In the genomic region with DNA sequence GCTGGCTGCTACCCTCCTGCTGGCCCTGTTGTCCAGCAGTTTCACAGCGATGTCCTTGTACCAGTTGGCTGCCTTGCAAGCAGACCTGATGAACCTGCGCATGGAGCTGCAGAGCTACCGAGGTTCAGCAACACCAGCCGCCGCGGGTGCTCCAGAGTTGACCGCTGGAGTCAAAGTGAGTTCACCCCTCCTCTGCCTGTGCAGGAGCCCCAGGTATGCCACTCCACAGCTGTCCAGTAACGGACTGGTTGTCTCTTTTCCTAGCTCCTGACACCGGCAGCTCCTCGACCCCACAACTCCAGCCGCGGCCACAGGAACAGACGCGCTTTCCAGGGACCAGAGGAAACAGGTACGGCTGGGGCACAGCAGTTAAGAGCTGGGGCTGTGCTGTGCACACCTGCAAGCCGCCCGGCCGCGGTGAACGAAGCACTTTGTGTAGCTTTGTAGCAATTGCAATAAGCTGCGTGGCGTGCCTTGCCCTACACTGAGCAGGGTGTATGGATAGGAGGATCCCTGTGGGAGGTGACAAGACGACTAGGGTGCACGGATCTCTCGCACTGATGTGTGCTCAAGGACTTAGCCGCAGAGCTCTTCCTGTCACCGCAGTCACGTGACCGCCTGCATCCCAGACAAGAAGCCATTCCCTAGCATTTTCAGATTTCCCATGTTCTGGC, we compare ENCODE assay signal across 8 mouse cellular contexts. TPM values are rescaled to one million over a fixed set of nuclear protein-coding genes. Genes with fewer than 3 reads are reported as not detected.
DNase-seq lines count a peak whose midpoint lies in the region; ATAC-seq and TF ChIP-seq lines count a peak whose summit lies in the region.

No protein-coding gene starts in this region.

- peak overlapping the region; percentile 77 for H3K4me2 ChIP-seq in heart, embryonic 12.5 days
- peak overlapping the region; percentile 54 for H3K4me2 ChIP-seq in liver, embryonic 15.5 days

- H3K9ac ChIP-seq in heart, embryonic 12.5 days, result peak overlapping the region; percentile 26; the same call in 1 of the 2 replicates
- no peak overlapping the region for H3K9ac ChIP-seq in liver, embryonic 15.5 days

- H3K9me3 ChIP-seq in heart, embryonic 12.5 days (replicated peaks), result no peaks in the 10 kb centered on the region
- no peaks in the 10 kb centered on the region for H3K9me3 ChIP-seq in liver, embryonic 15.5 days (replicated peaks)

- no peak overlapping the region for H3K27ac ChIP-seq in heart, embryonic 12.5 days (ENCODE audit: poor library complexity, severe bottlenecking)
- H3K27ac ChIP-seq in liver, embryonic 15.5 days (replicated peaks), result no peak overlapping the region
- H3K27ac ChIP-seq in olfactory bulb, adult 2 months (ENCODE audit: insufficient read depth, low read depth, low read length), result no peak overlapping the region

- peak; percentile 3 to 32 for DNase-seq in urinary bladder, adult 18-20 months (ENCODE audit: low spot score in 2 of 2)
- DNase-seq in urinary bladder, postnatal 10 days (ENCODE audit: low spot score), result no peak
- DNase-seq in cerebellum, postnatal 25 days, result peak; percentile 53 to 67
- peak; percentile 57 for DNase-seq in kidney, postnatal 10 days
- DNase-seq in thymus, adult 18-20 months, result no peak

- 4% methylated on average over 29 of the region's 29 CpGs for WGBS in heart, embryonic 12.5 days
- WGBS in liver, embryonic 15.5 days (ENCODE audit: insufficient replicate concordance), result 6% methylated on average over 29 of the region's 29 CpGs
- WGBS in olfactory bulb, adult 2 months, result 9% methylated on average over 29 of the region's 29 CpGs

- H3K4me1 ChIP-seq in heart, embryonic 12.5 days (replicated peaks), result peaks cover 4% of the 10 kb centered on the region
- H3K4me1 ChIP-seq in liver, embryonic 15.5 days (replicated peaks), result no peaks in the 10 kb centered on the region
- H3K4me1 ChIP-seq in olfactory bulb, adult 2 months (ENCODE audit: control insufficient read depth, insufficient read depth, low read length), result peaks cover 8% of the 10 kb centered on the region

- ATAC-seq in heart, embryonic 12.5 days (ENCODE audit: insufficient number of reproducible peaks, low FRiP score), result no peak
- ATAC-seq in liver, embryonic 15.5 days (ENCODE audit: insufficient read depth), result no peak

- TF ChIP-seq CTCF in olfactory bulb, adult 2 months (IDR thresholded peaks at IDR 0.05; ENCODE audit: insufficient read depth, low read depth, low read length), result no peak

- no peaks in the 10 kb centered on the region for H3K36me3 ChIP-seq in heart, embryonic 12.5 days
- no peaks in the 10 kb centered on the region for H3K36me3 ChIP-seq in liver, embryonic 15.5 days (replicated peaks)

- peaks cover 13% of the 10 kb centered on the region; the same call in 1 of the 2 replicates for H3K27me3 ChIP-seq in heart, embryonic 12.5 days (replicated peaks)
- peaks cover 10% of the 10 kb centered on the region for H3K27me3 ChIP-seq in liver, embryonic 15.5 days

- peak overlapping the region; percentile 45 for H3K4me3 ChIP-seq in heart, embryonic 12.5 days
- H3K4me3 ChIP-seq in liver, embryonic 15.5 days (replicated peaks), result peak overlapping the region; percentile 26
- peak overlapping the region; percentile 46 for H3K4me3 ChIP-seq in olfactory bulb, adult 2 months (ENCODE audit: insufficient read depth, low read depth, low read length)

- no peak for TF ChIP-seq POLR2A in olfactory bulb, adult 2 months (IDR thresholded peaks at IDR 0.05; ENCODE audit: insufficient read depth, low read depth, low read length)

RNA-seq across cellular contexts. Expression of gene Tnfsf13b, which starts 0.9 kb away (rescaled TPM):
- 0.26 and 0.30 TPM in 2 replicates for polyA plus RNA-seq in heart, embryonic 12.5 days (2016; fragmentation: Nextera tagmentation; extraction: Ambion mirVana)
- polyA plus RNA-seq in liver, embryonic 15.5 days (2015; fragmentation: Nextera tagmentation; extraction: Ambion mirVana), result 0.41 and 0.51 TPM in 2 replicates
- not detected in 2 replicates for polyA plus RNA-seq in olfactory bulb, adult 2 months (2012; ENCODE audit: insufficient read depth, insufficient read length, low replicate concordance, missing spikeins)

RNA-seq across cellular contexts. Expression of gene Abhd13, which starts 29.6 kb away (rescaled TPM):
- polyA plus RNA-seq in heart, embryonic 12.5 days (2016; fragmentation: Nextera tagmentation; extraction: Ambion mirVana), result 17.6 and 18.6 TPM in 2 replicates
- polyA plus RNA-seq in liver, embryonic 15.5 days (2015; fragmentation: Nextera tagmentation; extraction: Ambion mirVana), result 4.6 TPM in 2 replicates
- polyA plus RNA-seq in olfactory bulb, adult 2 months (2012; ENCODE audit: insufficient read depth, insufficient read length, low replicate concordance, missing spikeins), result not detected in 2 replicates

RNA-seq across cellular contexts. Expression of gene Lig4, which starts 29.6 kb away (rescaled TPM):
- polyA plus RNA-seq in heart, embryonic 12.5 days (2016; fragmentation: Nextera tagmentation; extraction: Ambion mirVana), result 5.0 and 5.4 TPM in 2 replicates
- 0.66 and 0.70 TPM in 2 replicates for polyA plus RNA-seq in liver, embryonic 15.5 days (2015; fragmentation: Nextera tagmentation; extraction: Ambion mirVana)
- polyA plus RNA-seq in olfactory bulb, adult 2 months (2012; ENCODE audit: insufficient read depth, insufficient read length, low replicate concordance, missing spikeins), result not detected in 2 replicates

Comparison
In these comparisons a context has a peak if more than half of its experiments do, and no peak if none do; other contexts are left out.
1. DNase-seq: peak in urinary bladder, adult 18-20 months (2 of 2), cerebellum, postnatal 25 days (2 of 2) and kidney, postnatal 10 days (single experiment); none in urinary bladder, postnatal 10 days (single experiment) and thymus, adult 18-20 months (0 of 2).
2. Peak in every context shown above with its lines, with median percentiles within 50 percentile points of each other: H3K4me3 ChIP-seq.